Mouse (Mus musculus) thymus, postnatal 0 days (tissue): ENCODE measurements around the gene Lmf2. TPM values are rescaled to one million over a fixed set of nuclear protein-coding genes. Genes with fewer than 3 reads are reported as not detected.

Experiments used
- DNase-seq: peaks from one replicate; pipeline ENCODE4 v3.0.0-alpha.2; 2015; ENCODE audit warnings: low spot score
- polyA plus RNA-seq: library from polyadenylated mRNA; unstranded; fragments of >200 nt; fragmentation: Nextera tagmentation; extraction: Ambion mirVana; gene quantifications from 2 replicates; pipeline ENCODE4 v1.2.1, GENCODE M21; 2015

The Lmf2 gene
- 40.5 and 42.9 TPM in 2 replicates for polyA plus RNA-seq

GRCm38 (mm10) chr15:89355241-89356187 is at the start of gene Lmf2, which contains the start of gene Ncaph2:
Lmf2 (minus strand) TSS chr15:89355659.
Ncaph2 (plus strand) TSS chr15:89355719.
- DNase-seq, result peak; percentile 98

GRCm38 (mm10) chr15:89404831-89405623 is 49.6 kb upstream of the Lmf2 start:
- no peak for DNase-seq

GRCm38 (mm10) chr15:89402471-89402870 is 47.0 kb upstream of the Lmf2 start:
- no peak for DNase-seq

- DNase-seq, result no peak
Observed at GRCm38 (mm10) chr15:89399716-89400115, 44.3 kb upstream of the Lmf2 start.

- no peak for DNase-seq
Observed at GRCm38 (mm10) chr15:89398146-89398545, 42.7 kb upstream of the Lmf2 start.

GRCm38 (mm10) chr15:89396883-89397282 is 41.4 kb upstream of the Lmf2 start:
- DNase-seq, result no peak

GRCm38 (mm10) chr15:89390081-89390480 is 34.6 kb upstream of the Lmf2 start:
- DNase-seq, result no peak

GRCm38 (mm10) chr15:89387127-89387526 is 31.7 kb upstream of the Lmf2 start:
- DNase-seq, result peak; percentile 29

GRCm38 (mm10) chr15:89384617-89385016 is 29.2 kb upstream of the Lmf2 start, which contains the start of gene Klhdc7b:
Klhdc7b (plus strand) TSS chr15:89384917.
- no peak for DNase-seq

GRCm38 (mm10) chr15:89379429-89379828 is 24.0 kb upstream of the Lmf2 start:
- no peak for DNase-seq

GRCm38 (mm10) chr15:89378831-89379401 is 23.5 kb upstream of the Lmf2 start, which contains the start of gene Odf3b:
Odf3b (minus strand) TSS chr15:89379282.
- DNase-seq, result peak; percentile 31

- DNase-seq, result no peak
Observed at GRCm38 (mm10) chr15:89377938-89378828, 22.7 kb upstream of the Lmf2 start.

GRCm38 (mm10) chr15:89377362-89377761 is 21.9 kb upstream of the Lmf2 start:
- no peak for DNase-seq

GRCm38 (mm10) chr15:89376957-89377356 is 21.5 kb upstream of the Lmf2 start, which contains the start of gene Tymp:
Tymp (minus strand) TSS chr15:89377039.
- no peak for DNase-seq

GRCm38 (mm10) chr15:89376040-89376439 is 20.6 kb upstream of the Lmf2 start:
- no peak for DNase-seq

GRCm38 (mm10) chr15:89374801-89375534 is 19.5 kb upstream of the Lmf2 start:
- DNase-seq, result no peak

GRCm38 (mm10) chr15:89374340-89374739 is 18.9 kb upstream of the Lmf2 start:
- DNase-seq, result no peak

GRCm38 (mm10) chr15:89373762-89374248 is 18.3 kb upstream of the Lmf2 start, which contains the start of gene Sco2:
Sco2 (minus strand) TSS chr15:89373846.
- DNase-seq, result peak; percentile 86

GRCm38 (mm10) chr15:89373027-89373761 is 17.7 kb upstream of the Lmf2 start:
- DNase-seq, result peak; percentile 91
